Mouse (Mus musculus) cortical plate, adult 2 months (tissue): ENCODE results near the gene Lce1m. TPM values are rescaled to one million over a fixed set of nuclear protein-coding genes. Genes with fewer than 3 reads are reported as not detected.
A peak's percentile ranks its signal among the peaks of the same experiment; 100 is the strongest.
"Not testable (repeated sequence)": the region's sequence is repeated elsewhere in the genome, so short reads cannot be mapped to it uniquely, and the experiment has no call there.

Experiments
- H3K27ac ChIP-seq: fragments of 200-500 bp; 2 replicates; pipeline ENCODE4 v1.5.1; 2012; ENCODE audit warnings: low read length, control low read depth, inconsistent platforms; ENCODE audit not compliant: insufficient read depth
- H3K4me1 ChIP-seq: fragments of 200-500 bp; 2 replicates; pipeline ENCODE4 v1.6.1; 2011; ENCODE audit warnings: low read length; ENCODE audit not compliant: control insufficient read depth, insufficient read depth
- H3K4me3 ChIP-seq: fragments of 200-500 bp; 2 replicates; pipeline ENCODE4 v1.5.1; 2011; ENCODE audit warnings: mild to moderate bottlenecking, low read length, control low read depth; ENCODE audit not compliant: insufficient read depth
- CTCF ChIP-seq: fragments of 200-500 bp; IDR thresholded peaks from 2 replicates; pipeline ENCODE4 v1.5.1; 2011; ENCODE audit warnings: mild to moderate bottlenecking, control low read depth, low read length; ENCODE audit not compliant: insufficient read depth; ENCODE audit errors: extremely low read depth
- POLR2A ChIP-seq: fragments of 200-500 bp; IDR thresholded peaks from 2 replicates; pipeline ENCODE4 v1.6.1; 2011; ENCODE audit warnings: mild to moderate bottlenecking, low read length, control low read depth; ENCODE audit not compliant: insufficient read depth; ENCODE audit errors: extremely low read depth
- polyA plus RNA-seq: library from polyadenylated mRNA; depleted of rRNA; stranded (reverse); fragments of >200 nt; gene quantifications from 2 replicates; pipeline ENCODE4 v1.2.3, GENCODE M21; 2012; rRNA removed

Lce1m gene
- polyA plus RNA-seq = not detected in 2 replicates

DNA sequence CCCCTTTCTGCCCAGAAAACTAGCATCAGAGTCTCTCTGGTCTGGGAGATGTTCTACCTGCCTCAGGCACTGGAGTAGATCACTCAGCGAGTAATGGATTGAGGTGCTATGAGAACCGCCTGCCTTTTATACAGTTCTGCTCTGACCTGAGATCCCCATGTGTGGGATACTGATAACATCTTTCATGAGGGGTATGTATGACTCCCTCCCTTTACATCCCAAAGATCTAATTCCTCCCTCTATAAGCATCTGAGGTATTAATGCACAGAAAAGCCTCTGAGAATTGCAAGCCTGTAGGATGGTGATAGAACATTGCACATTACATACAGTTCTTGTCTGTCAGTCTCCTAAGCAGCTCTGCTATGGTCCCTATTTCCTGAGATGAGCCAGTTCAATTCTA lies at the start of gene Lce1m:
Lce1m (minus strand) TSS at position 101 of the 400 bp plus-strand sequence.
- H3K4me1 ChIP-seq = no peaks in the 10 kb centered on the region
- no peak for TF ChIP-seq POLR2A

DNA sequence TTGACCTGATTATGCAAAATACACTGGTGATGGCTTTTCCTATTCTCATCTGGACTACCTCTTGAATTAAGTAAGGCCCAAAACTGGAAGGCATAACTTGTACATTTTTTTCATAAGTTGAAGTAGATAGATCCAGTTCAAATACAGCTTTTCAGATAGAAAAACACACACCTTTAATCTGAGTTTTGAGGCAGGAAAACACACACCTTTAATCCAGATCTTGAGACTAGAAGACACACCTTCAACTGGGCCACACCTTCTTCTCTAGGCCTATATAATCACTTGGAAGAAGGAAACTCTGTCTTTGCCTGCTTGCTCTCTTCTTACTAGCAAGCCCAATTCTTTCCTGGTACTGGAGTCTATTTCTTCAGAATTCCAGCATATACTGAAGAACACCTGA lies 49.7 kb upstream of the Lce1m start, which contains the start of gene Gm4858:
Gm4858 (plus strand) TSS at position 301 of the 400 bp plus-strand sequence.
- not testable (repeated sequence) for H3K27ac ChIP-seq, H3K4me1 ChIP-seq, H3K4me3 ChIP-seq

More for the DNA sequence above, at the start of gene Lce1m:
- Histone ChIP-seq H3K4me3 (no peak within 1 kb of the TSS), H3K27ac (no peak within 1 kb of the TSS)

DNA sequence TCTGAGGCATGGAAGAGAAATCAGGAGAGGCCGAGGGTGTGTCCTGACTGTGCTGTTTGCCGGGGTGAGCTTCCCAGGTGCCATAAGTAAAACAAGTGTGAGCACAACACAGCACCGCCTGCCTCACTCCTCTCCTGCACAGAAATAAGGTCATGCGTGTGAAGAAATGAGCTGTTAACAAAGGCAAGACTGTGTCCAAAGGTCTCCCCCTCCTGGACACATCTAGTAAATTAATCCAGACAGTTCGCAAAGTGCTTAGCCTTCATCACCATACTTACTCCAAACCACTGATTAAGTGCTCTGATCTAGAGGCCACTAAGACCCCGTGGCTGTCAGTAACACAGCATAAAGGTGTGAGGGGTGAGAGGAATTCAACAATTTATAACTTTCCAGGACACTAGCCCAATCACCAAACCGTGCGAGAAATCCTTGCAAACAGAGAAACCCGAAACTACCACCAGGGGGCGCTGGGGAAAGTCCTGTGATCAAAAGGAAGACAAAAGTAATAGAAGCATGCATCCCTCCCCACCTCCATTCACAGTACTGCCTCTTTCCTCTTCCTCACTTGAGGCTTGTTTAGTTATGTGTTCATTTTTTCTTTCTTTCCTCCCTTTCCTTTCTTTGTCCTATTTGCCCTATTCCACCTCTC lies 34.1 kb upstream of the Lce1m start:
- H3K4me3 ChIP-seq = no peak overlapping the region
- TF ChIP-seq POLR2A = no peak
- H3K27ac ChIP-seq = no peak overlapping the region
- H3K4me1 ChIP-seq = no peaks in the 10 kb centered on the region

DNA sequence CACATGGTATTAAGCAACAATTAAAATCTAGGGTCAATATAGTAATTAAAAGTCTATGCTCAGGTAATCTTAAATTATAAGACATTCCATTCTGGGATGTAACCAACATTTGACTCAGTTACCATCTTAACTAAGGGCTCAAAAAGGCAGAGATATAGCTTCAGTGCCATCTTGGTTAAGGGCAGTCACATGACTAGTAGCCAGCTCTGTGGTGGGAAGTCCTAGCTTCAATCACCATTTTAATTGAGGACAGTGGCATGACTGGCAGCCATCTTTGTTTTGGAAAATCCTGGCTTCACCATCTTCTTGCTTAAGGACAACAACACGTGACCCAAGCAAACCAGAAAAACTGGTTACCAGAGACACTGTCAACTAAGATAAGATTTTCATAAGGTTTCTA lies 31.3 kb upstream of the Lce1m start:
- Histone ChIP-seq H3K4me1 (no peaks in the 10 kb centered on the region), H3K27ac (no peak overlapping the region), H3K4me3 (no peak overlapping the region)
- TF ChIP-seq POLR2A (no peak), CTCF (no peak)

DNA sequence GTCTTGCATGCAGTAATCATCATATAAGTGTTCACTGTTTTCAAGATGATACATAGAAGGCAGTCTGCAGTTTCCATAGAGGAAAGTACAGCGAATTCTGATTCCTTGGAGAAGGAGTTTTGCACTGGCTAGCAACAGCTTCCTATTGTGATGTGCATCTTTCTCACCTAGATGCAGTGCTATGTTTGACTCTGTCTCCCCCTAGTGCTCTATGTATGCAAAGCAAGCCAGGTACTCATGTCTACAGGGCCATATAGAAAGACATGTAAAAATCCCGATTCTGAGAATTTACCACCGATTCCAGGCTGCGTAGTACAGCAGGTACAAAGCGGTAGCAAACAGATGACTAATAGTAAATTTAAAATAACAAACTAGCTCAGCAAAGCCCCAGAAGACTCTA lies 12.6 kb upstream of the Lce1m start:
- Histone ChIP-seq H3K4me3 (no peak overlapping the region), H3K27ac (no peak overlapping the region)
- TF ChIP-seq POLR2A (no peak), CTCF (peak; percentile 82)

DNA sequence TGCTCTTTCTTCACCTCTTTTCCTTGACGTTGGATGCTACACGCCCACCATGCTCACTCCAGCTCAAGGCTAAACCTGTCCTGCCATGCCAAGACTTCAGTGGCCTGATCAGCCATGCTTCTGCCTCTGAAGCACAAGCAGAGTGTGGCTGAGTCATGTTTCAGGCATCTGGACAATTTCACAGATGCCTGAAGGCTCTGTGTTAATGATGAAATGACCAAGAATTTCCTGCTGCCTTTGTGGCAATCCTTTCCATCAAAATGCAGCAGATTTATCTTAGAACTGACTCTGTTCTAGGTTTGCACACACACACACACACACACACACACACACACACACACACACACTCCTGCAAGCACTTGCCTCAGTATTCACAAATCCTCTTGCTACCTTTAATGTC lies 6.6 kb upstream of the Lce1m start:
- no peaks in the 10 kb centered on the region for H3K4me1 ChIP-seq
- H3K4me3 ChIP-seq = no peak overlapping the region
- H3K27ac ChIP-seq = no peak overlapping the region
- TF ChIP-seq CTCF = no peak
- no peak for TF ChIP-seq POLR2A

More for the DNA sequence above, 12.6 kb upstream of the Lce1m start:
- no peaks in the 10 kb centered on the region for H3K4me1 ChIP-seq

DNA sequence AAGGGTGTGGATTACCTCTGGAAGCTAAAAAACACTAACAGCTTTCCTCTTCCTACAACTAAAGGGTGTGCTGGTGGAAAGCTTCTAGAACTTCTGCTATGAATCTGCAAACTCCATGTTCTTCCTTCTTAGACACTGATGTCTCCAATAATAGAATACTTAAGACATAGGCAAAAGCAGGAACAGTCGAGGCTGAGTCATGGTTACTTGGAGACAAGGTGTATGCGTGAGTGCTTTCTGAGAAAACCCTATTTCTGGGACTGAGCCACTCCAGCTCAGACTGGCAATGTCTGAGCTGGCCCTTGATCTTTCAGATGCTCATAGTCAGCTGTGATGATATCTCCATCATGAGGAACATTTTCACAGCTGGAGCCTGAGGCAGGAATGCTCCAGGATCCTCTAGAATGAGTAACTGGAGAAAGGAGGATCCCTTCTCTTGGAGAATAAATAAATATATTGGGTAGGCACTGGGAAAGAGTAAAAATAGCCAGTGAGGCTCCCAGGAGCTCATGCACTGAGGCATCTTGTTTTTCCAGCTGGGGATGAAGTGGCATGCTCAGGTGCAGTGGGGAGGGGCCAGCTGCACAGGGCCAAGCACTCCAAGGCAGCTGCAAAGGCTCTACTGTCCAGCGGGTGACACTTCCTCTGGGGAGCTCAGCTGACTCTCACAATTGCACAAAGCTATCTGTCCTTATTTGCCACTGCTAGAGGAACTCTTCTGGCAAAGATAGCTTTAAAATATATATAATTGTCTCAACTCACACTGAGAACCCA lies 4.7 kb upstream of the Lce1m start:
- TF ChIP-seq CTCF (no peak), POLR2A (no peak)
- no peaks in the 10 kb centered on the region for H3K4me1 ChIP-seq
- no peak overlapping the region for H3K4me3 ChIP-seq
- 0 out of 2 replicates have a peak overlapping the region, but pooled peaks have one; percentile 65 for H3K27ac ChIP-seq

DNA sequence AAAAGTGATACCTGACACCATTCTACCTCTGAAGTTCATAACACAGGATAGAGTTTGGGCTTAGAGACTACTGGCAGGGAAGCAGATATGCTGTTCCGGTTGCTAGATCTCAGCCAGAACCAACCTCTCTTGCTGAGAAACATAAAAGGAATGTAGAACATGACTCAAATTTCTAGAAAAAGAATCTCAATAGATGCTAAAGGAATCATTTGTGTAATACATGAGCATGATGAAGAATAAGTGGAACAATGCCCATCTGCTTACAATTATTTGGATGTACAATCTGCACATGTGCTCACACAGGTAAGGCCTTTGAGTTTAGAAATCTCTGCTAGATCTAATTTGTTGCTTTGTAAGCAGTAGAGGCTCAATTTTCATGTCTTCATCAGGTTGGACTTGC lies 2.3 kb upstream of the Lce1m start:
- no peak overlapping the region for H3K4me3 ChIP-seq
- no peak overlapping the region for H3K27ac ChIP-seq

DNA sequence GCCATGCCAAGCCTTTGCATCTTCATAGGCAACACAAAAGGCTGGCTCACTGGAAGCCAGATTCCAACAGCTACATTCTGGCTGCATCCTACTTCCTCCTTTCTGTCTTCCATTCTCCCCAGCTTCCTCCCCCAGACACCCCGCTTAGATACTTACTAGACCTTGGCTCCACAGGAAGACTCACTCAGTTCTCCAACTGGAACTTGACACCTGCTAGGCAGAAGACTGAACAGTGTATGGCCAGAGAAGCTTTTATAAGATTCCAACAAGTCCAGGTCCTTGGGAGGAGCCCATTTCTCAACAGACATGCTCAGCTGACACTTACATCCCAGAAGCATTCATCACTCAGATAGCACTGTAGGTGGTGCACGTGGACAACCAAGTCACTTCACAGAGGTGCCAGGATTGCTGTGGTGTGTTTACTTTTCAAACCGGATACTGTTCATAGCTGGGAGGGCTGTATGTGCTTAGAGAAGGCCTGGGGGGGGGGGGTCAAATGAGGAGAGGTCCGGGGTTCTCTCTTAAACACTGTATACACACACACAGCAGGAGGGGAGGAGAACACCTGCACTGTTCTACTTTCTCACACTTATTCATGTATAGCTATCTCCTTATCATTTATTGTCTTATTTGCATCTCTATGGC lies 3.3 kb downstream of the Lce1m start, which contains the start of gene Crct1:
Crct1 (minus strand) TSS at position 228 of the 645 bp plus-strand sequence.
- Histone ChIP-seq H3K4me3 (peak within 1 kb of the TSS; percentile 37; the same call in 1 of the 2 replicates), H3K4me1 (no peaks in the 10 kb centered on the region), H3K27ac (no peak within 1 kb of the TSS)
- no peak for TF ChIP-seq CTCF
- no peak for TF ChIP-seq POLR2A

More for the DNA sequence above, 2.3 kb upstream of the Lce1m start:
- no peaks in the 10 kb centered on the region for H3K4me1 ChIP-seq
- TF ChIP-seq CTCF (no peak), POLR2A (no peak)
